Comparison of ENCODE assay signal across 8 mouse cellular contexts in genomic region chr8:110996641-110997430, GRCm38 (mm10). TPM values are rescaled to one million over a fixed set of nuclear protein-coding genes. Genes with fewer than 3 reads are reported as not detected.
A peak's percentile ranks its signal among the peaks of the same experiment; 100 is the strongest.
DNase-seq lines count a peak whose midpoint lies in the region; ATAC-seq lines count a peak whose summit lies in the region.

No protein-coding gene starts in this region.

- no peak for ATAC-seq in kidney, embryonic 15.5 days (replicated peaks; ENCODE audit: low FRiP score)
- no peak for ATAC-seq in heart, embryonic 15.5 days (replicated peaks; ENCODE audit: insufficient number of reproducible peaks, insufficient read depth, low FRiP score, low read depth)
- ATAC-seq in megakaryocyte-erythroid progenitor cell, adult 5-6 weeks (replicated peaks; ENCODE audit: low FRiP score, low TSS enrichment, poor library complexity, severe bottlenecking), result peak; percentile 40; the same call in 1 of the 2 replicates
- no peak; the same call in 1 of the 2 replicates for ATAC-seq in megakaryocyte progenitor cell, adult 5-6 weeks (replicated peaks; ENCODE audit: poor library complexity)

- H3K27ac ChIP-seq in kidney, embryonic 15.5 days, result peak overlapping the region; percentile 93
- peak overlapping the region; percentile 84 for H3K27ac ChIP-seq in heart, embryonic 15.5 days

- peaks cover 28% of the 10 kb centered on the region for H3K36me3 ChIP-seq in kidney, embryonic 15.5 days
- peaks cover 16% of the 10 kb centered on the region for H3K36me3 ChIP-seq in heart, embryonic 15.5 days

- no peaks in the 10 kb centered on the region for H3K9me3 ChIP-seq in kidney, embryonic 15.5 days (replicated peaks)
- no peaks in the 10 kb centered on the region for H3K9me3 ChIP-seq in heart, embryonic 15.5 days (replicated peaks)

- WGBS in kidney, embryonic 15.5 days, result 33% methylated on average over 16 of the region's 16 CpGs
- WGBS in heart, embryonic 15.5 days, result 36% methylated on average over 16 of the region's 16 CpGs

- peak overlapping the region; percentile 66 for H3K4me2 ChIP-seq in kidney, embryonic 15.5 days
- peak overlapping the region; percentile 74 for H3K4me2 ChIP-seq in heart, embryonic 15.5 days

- peak overlapping the region; percentile 98 for H3K4me3 ChIP-seq in kidney, embryonic 15.5 days (replicated peaks)
- peak overlapping the region; percentile 77 for H3K4me3 ChIP-seq in heart, embryonic 15.5 days

- H3K9ac ChIP-seq in kidney, embryonic 15.5 days, result peak overlapping the region; percentile 90
- H3K9ac ChIP-seq in heart, embryonic 15.5 days, result peak overlapping the region; percentile 81

- DNase-seq in kidney, postnatal 25 days, result no peak
- peak; percentile 39 for DNase-seq in MN1 (ENCODE audit: low spot score)
- no peak for DNase-seq in layer of hippocampus, adult 9-11 months
- no peak for DNase-seq in gastrocnemius, postnatal 4 days (ENCODE audit: low spot score in 2 of 2)

- H3K4me1 ChIP-seq in kidney, embryonic 15.5 days, result peaks cover 17% of the 10 kb centered on the region
- H3K4me1 ChIP-seq in heart, embryonic 15.5 days (replicated peaks), result peaks cover 12% of the 10 kb centered on the region

- no peaks in the 10 kb centered on the region for H3K27me3 ChIP-seq in kidney, embryonic 15.5 days
- H3K27me3 ChIP-seq in heart, embryonic 15.5 days, result no peaks in the 10 kb centered on the region

RNA-seq across cellular contexts. Expression of gene Ddx19a, which starts 0.8 kb away (rescaled TPM):
- 14.5 and 15.5 TPM in 2 replicates for polyA plus RNA-seq in kidney, embryonic 15.5 days (2015; fragmentation: Nextera tagmentation; extraction: Ambion mirVana)
- polyA plus RNA-seq in heart, embryonic 15.5 days (2015; fragmentation: Nextera tagmentation; extraction: Ambion mirVana), result 8.6 and 12.5 TPM in 2 replicates
- total RNA-seq in megakaryocyte-erythroid progenitor cell, adult 5-6 weeks (2014; fragmentation: Nextera tagmentation), result 81.6 and 89.6 TPM in 2 replicates
- 55.9 and 74.1 TPM in 2 replicates for total RNA-seq in megakaryocyte-erythroid progenitor cell, adult 5-6 weeks (2017)
- 75.2 and 76.8 TPM in 2 replicates for total RNA-seq in megakaryocyte progenitor cell, adult 5-6 weeks (2015)
- 37.4 and 48.8 TPM in 2 replicates for total RNA-seq in megakaryocyte progenitor cell, adult 5-6 weeks (2017)
- total RNA-seq in gastrocnemius, postnatal 4 days (2021), result 10 to 100 TPM; 50.6 to 56.3 TPM

RNA-seq across cellular contexts. Expression of gene Ddx19b, which starts 34.7 kb away (rescaled TPM):
- polyA plus RNA-seq in kidney, embryonic 15.5 days (2015; fragmentation: Nextera tagmentation; extraction: Ambion mirVana), result 5.8 and 6.0 TPM in 2 replicates
- 3.3 and 4.1 TPM in 2 replicates for polyA plus RNA-seq in heart, embryonic 15.5 days (2015; fragmentation: Nextera tagmentation; extraction: Ambion mirVana)
- total RNA-seq in megakaryocyte-erythroid progenitor cell, adult 5-6 weeks (2014; fragmentation: Nextera tagmentation), result 7.0 and 8.3 TPM in 2 replicates
- 10.9 and 15.5 TPM in 2 replicates for total RNA-seq in megakaryocyte-erythroid progenitor cell, adult 5-6 weeks (2017)
- total RNA-seq in megakaryocyte progenitor cell, adult 5-6 weeks (2015), result 5.8 and 7.0 TPM in 2 replicates
- total RNA-seq in megakaryocyte progenitor cell, adult 5-6 weeks (2017), result 14.0 and 14.9 TPM in 2 replicates
- 10 to 100 TPM; 10.2 to 10.7 TPM for total RNA-seq in gastrocnemius, postnatal 4 days (2021)

RNA-seq across cellular contexts. Expression of gene Aars, which starts 36.1 kb away (rescaled TPM):
- polyA plus RNA-seq in kidney, embryonic 15.5 days (2015; fragmentation: Nextera tagmentation; extraction: Ambion mirVana), result 60.8 and 61.4 TPM in 2 replicates
- 28.5 and 37.9 TPM in 2 replicates for polyA plus RNA-seq in heart, embryonic 15.5 days (2015; fragmentation: Nextera tagmentation; extraction: Ambion mirVana)
- 49.3 and 51.4 TPM in 2 replicates for total RNA-seq in megakaryocyte-erythroid progenitor cell, adult 5-6 weeks (2014; fragmentation: Nextera tagmentation)
- 55.4 and 73.2 TPM in 2 replicates for total RNA-seq in megakaryocyte-erythroid progenitor cell, adult 5-6 weeks (2017)
- total RNA-seq in megakaryocyte progenitor cell, adult 5-6 weeks (2015), result 12.8 and 15.5 TPM in 2 replicates
- total RNA-seq in megakaryocyte progenitor cell, adult 5-6 weeks (2017), result 38.3 and 47.6 TPM in 2 replicates
- total RNA-seq in gastrocnemius, postnatal 4 days (2021), result 10 to 100 TPM; 47.1 to 52.3 TPM

RNA-seq across cellular contexts. Expression of gene Exosc6, which starts 59.3 kb away (rescaled TPM):
- 24.0 and 24.3 TPM in 2 replicates for polyA plus RNA-seq in kidney, embryonic 15.5 days (2015; fragmentation: Nextera tagmentation; extraction: Ambion mirVana)
- 4.1 and 11.9 TPM in 2 replicates for polyA plus RNA-seq in heart, embryonic 15.5 days (2015; fragmentation: Nextera tagmentation; extraction: Ambion mirVana)
- 7.6 and 11.2 TPM in 2 replicates for total RNA-seq in megakaryocyte-erythroid progenitor cell, adult 5-6 weeks (2014; fragmentation: Nextera tagmentation)
- total RNA-seq in megakaryocyte-erythroid progenitor cell, adult 5-6 weeks (2017), result 24.2 and 30.5 TPM in 2 replicates
- 21.2 and 23.0 TPM in 2 replicates for total RNA-seq in megakaryocyte progenitor cell, adult 5-6 weeks (2015)
- 33.2 and 37.7 TPM in 2 replicates for total RNA-seq in megakaryocyte progenitor cell, adult 5-6 weeks (2017)
- total RNA-seq in gastrocnemius, postnatal 4 days (2021), result not detected
